Mouse (Mus musculus): ENCODE measurements around the gene Gabra4. TPM values are rescaled to one million over a fixed set of nuclear protein-coding genes. Genes with fewer than 3 reads are reported as not detected.

Gene Gabra4
- total and polyA plus RNA-seq, 3 experiments, result 0.09 TPM; not detected in 2

DNA sequence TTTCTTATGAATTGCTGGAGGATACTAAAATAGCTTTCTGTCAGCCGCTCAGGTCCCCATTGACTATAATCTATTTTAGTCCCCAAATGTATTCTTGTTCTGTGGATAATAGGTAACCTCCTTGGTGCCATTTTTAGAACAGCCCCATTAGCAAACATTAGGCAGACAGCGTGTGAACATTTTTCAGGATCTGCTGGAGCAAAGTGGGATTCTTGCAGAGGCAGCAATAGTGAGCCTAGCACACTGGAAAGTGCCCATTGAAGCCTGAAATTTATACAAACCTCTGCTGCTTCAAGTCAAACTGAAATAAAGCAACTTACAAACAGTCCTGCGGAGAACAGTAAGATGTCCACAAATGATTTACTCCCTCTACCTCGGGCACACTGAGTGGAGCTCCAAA is 51.2 kb downstream of the Gabra4 start:
- Histone ChIP-seq H3K4me3 (replicated peaks in 1 of 3; ENCODE audit: low read depth in 2 of 3, low read length in 2 of 3, poor library complexity in 1 of 3) (no peak overlapping the region), H3K9ac (ENCODE audit: insufficient read depth, low read depth) (no peak overlapping the region), H3K9me3 (replicated peaks; ENCODE audit: low read length) (no peaks in the 10 kb centered on the region), H3K4me1 (ENCODE audit: control insufficient read depth in 1 of 2, insufficient read depth in 2 of 2) (0 out of 4 replicates have a peak, but pooled peaks cover 0 to 9% of the 10 kb centered on the region in 2 experiments), H3K27ac (ENCODE audit: insufficient read depth, low read depth) (no peak overlapping the region), H3K27me3 (replicated peaks) (no peaks in the 10 kb centered on the region), H3K79me2 (replicated peaks; ENCODE audit: control insufficient read depth, extremely low read depth, insufficient read depth, poor library complexity, severe bottlenecking) (no peaks in the 10 kb centered on the region), H3K4me2 (ENCODE audit: insufficient read depth, low read depth, poor library complexity, severe bottlenecking) (no peak overlapping the region), H3K36me3 (replicated peaks in 1 of 2; ENCODE audit: control insufficient read depth in 1 of 2, insufficient read depth in 1 of 2, low read length in 1 of 2) (no peaks in the 10 kb centered on the region)
- DNase-seq (ENCODE audit: extremely low read depth), result no peak
- in situ Hi-C loops (cut with MboI; ENCODE audit: low pct_ligation_motif_present, low pct_unique_long_range_greater_than_20kb, low sequenced_read_pairs), result no loop called here
- dilution Hi-C loops (cut with MboI; ENCODE audit: extremely low pct_ligation_motif_present, extremely low pct_unique_long_range_greater_than_20kb, low sequenced_read_pairs), result no loop called here
- no peak for TF ChIP-seq HCFC1 (IDR thresholded peaks at IDR 0.05; ENCODE audit: low read depth, low read length)
- no peak for TF ChIP-seq MXI1 (IDR thresholded peaks at IDR 0.05; ENCODE audit: low read depth, low read length)
- no peak for TF ChIP-seq JUN (IDR thresholded peaks at IDR 0.05; ENCODE audit: insufficient read depth, low read depth, low read length)
- no peak for TF ChIP-seq POLR2A (IDR thresholded peaks at IDR 0.05; ENCODE audit: low read depth, low read length)
- TF ChIP-seq USF2 (conservative IDR thresholded peaks at IDR 0.05; ENCODE audit: low read depth, low read length), result no peak

DNA sequence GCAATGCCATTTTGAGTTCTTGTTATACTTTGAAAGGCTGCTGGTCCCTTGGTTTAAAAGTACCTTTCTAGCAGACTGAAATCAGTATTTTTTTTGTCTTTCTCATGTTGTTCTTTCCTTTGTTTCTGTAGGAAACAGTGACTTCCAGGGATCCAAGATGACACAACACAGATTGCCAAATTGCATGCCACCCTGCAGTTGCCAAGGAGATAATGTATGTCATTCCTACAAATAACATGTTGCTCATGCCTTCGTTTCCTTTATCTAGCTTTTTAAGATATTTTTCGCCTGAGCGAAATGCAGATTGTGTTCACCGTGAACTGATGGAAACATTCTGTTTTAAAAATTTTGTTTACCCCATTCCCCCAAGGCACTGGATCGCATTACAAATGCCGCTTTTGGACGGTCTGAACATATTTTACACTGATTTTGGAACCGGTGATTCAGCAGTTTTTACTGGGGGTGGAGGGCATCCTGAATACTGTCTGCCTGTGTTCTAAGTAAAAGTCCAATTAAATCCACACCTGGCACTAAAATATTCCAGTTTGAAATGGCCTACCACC is 53.9 kb downstream of the Gabra4 start:
- dilution Hi-C loops (cut with MboI; ENCODE audit: extremely low pct_ligation_motif_present, extremely low pct_unique_long_range_greater_than_20kb, low sequenced_read_pairs) (no loop called here), in situ Hi-C loops (cut with MboI; ENCODE audit: low pct_ligation_motif_present, low pct_unique_long_range_greater_than_20kb, low sequenced_read_pairs) (no loop called here)
- DNase-seq (ENCODE audit: extremely low read depth), result no peak
- Histone ChIP-seq H3K9me3 (replicated peaks; ENCODE audit: low read length) (no peaks in the 10 kb centered on the region), H3K79me2 (replicated peaks; ENCODE audit: control insufficient read depth, extremely low read depth, insufficient read depth, poor library complexity, severe bottlenecking) (no peaks in the 10 kb centered on the region), H3K27me3 (replicated peaks) (no peaks in the 10 kb centered on the region), H3K9ac (ENCODE audit: insufficient read depth, low read depth) (no peak overlapping the region), H3K36me3 (replicated peaks in 1 of 2; ENCODE audit: control insufficient read depth in 1 of 2, insufficient read depth in 1 of 2, low read length in 1 of 2) (no peaks in the 10 kb centered on the region), H3K4me1 (ENCODE audit: control insufficient read depth in 1 of 2, insufficient read depth in 2 of 2) (0 out of 4 replicates have a peak, but pooled peaks cover 0 to 9% of the 10 kb centered on the region in 2 experiments), H3K4me2 (ENCODE audit: insufficient read depth, low read depth, poor library complexity, severe bottlenecking) (no peak overlapping the region), H3K27ac (ENCODE audit: insufficient read depth, low read depth) (no peak overlapping the region), H3K4me3 (replicated peaks in 1 of 3; ENCODE audit: low read depth in 2 of 3, low read length in 2 of 3, poor library complexity in 1 of 3) (no peak overlapping the region)
- no peak for TF ChIP-seq ELF1 (IDR thresholded peaks at IDR 0.05; ENCODE audit: low read depth, low read length)

- dilution Hi-C loops (cut with MboI; ENCODE audit: extremely low pct_ligation_motif_present, extremely low pct_unique_long_range_greater_than_20kb, low sequenced_read_pairs), result no loop called here
These were observed 62.8 kb downstream of the Gabra4 start for GRCm38 (mm10) chr5:71595321-71595720.

More at GRCm38 (mm10) chr5:71595321-71595720, 62.8 kb downstream of the Gabra4 start:
- no peak overlapping the region for H3K4me3 ChIP-seq (replicated peaks in 1 of 3; ENCODE audit: low read depth in 2 of 3, low read length in 2 of 3, poor library complexity in 1 of 3)
- H3K9me3 ChIP-seq (replicated peaks; ENCODE audit: low read length), result no peaks in the 10 kb centered on the region
- peaks cover 5 to 27% of the 10 kb centered on the region in 2 experiments for H3K4me1 ChIP-seq (ENCODE audit: control insufficient read depth in 1 of 2, insufficient read depth in 2 of 2)
- no peaks in the 10 kb centered on the region for H3K27me3 ChIP-seq (replicated peaks)
- in situ Hi-C loops (cut with MboI; ENCODE audit: low pct_ligation_motif_present, low pct_unique_long_range_greater_than_20kb, low sequenced_read_pairs), result no loop called here
- no peaks in the 10 kb centered on the region for H3K36me3 ChIP-seq (replicated peaks in 1 of 2; ENCODE audit: control insufficient read depth in 1 of 2, insufficient read depth in 1 of 2, low read length in 1 of 2)
- no peak overlapping the region for H3K4me2 ChIP-seq (ENCODE audit: insufficient read depth, low read depth, poor library complexity, severe bottlenecking)
- no peak overlapping the region for H3K27ac ChIP-seq (ENCODE audit: insufficient read depth, low read depth)
- DNase-seq (ENCODE audit: extremely low read depth), result no peak
- H3K79me2 ChIP-seq (replicated peaks; ENCODE audit: control insufficient read depth, extremely low read depth, insufficient read depth, poor library complexity, severe bottlenecking), result no peaks in the 10 kb centered on the region
- no peak overlapping the region for H3K9ac ChIP-seq (ENCODE audit: insufficient read depth, low read depth)
- TF ChIP-seq MYC (IDR thresholded peaks at IDR 0.05; ENCODE audit: low read depth, low read length) (no peak), RCOR1 (conservative IDR thresholded peaks at IDR 0.05; ENCODE audit: low read depth, low read length) (no peak), E2F4 (IDR thresholded peaks at IDR 0.05; ENCODE audit: insufficient replicate concordance, low read depth, low read length) (no peak)

Measured in CH12.LX (cell line).